Mouse (Mus musculus): ENCODE results near the gene Cyp2d22.
"Not testable (repeated sequence)": the region's sequence is repeated elsewhere in the genome, so short reads cannot be mapped to it uniquely, and the experiment has no call there.

Gene Cyp2d22

DNA sequence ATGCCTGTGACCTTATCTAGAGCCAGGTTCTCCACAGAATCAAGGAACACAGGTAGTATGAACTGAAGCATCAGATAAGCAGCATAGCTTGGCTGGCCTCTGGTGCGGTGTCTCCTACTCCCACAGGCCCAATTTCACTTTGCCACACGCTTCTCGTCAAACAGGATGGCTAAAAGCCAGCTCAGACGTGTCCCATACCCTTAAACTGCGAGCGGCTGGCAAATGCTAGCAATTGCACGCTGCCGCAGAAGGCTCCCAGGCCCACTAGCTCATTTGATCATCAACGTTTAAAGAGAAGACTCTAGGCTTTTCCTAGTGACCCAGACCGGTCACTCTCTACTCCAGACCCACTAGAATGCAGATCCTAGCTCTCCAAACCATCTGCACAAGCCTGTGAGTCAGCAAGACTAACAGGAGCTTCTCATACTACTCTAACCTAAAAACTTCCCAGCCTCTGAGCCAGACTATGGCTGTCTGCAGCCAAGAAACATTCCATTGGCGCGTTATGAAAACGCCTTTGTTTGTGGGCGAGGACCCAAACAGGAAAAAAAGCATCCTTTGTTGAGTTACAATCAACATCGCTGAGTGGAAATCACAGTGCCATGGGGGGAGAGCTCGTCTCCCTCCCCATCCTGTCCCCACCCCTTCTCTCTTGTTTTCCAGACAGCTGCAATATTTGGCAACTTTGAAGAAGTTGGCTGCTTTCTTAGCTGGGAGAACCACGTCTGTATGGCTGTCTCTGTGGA, 3.5 kb downstream of the Cyp2d22 start:
- ATAC-seq (ENCODE audit: low TSS enrichment) = peak; percentile 59

GRCm38 (mm10) chr15:82375855-82376254, 4.2 kb downstream of the Cyp2d22 start:
- ATAC-seq (ENCODE audit: low TSS enrichment) = no peak

DNA sequence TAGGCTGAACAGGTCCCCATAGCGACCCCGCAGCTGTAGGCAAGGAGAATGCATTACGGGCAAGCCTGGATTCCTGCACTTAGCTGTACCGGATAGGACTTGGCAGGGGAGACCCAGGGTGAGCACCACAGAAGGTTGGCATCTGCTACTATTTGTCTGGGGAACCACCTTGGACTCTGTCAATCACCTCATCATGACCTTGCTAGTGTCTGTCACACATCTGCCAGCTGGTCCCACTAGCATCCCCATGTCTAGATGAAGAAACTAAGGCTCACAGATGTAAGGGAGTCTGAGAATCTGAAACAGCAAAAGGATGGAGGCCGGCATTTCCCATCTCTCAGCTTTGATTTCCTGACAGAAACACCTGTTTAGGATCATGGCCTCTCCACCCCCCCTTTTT, 5.6 kb downstream of the Cyp2d22 start:
- no peak for ATAC-seq (ENCODE audit: low TSS enrichment)

DNA sequence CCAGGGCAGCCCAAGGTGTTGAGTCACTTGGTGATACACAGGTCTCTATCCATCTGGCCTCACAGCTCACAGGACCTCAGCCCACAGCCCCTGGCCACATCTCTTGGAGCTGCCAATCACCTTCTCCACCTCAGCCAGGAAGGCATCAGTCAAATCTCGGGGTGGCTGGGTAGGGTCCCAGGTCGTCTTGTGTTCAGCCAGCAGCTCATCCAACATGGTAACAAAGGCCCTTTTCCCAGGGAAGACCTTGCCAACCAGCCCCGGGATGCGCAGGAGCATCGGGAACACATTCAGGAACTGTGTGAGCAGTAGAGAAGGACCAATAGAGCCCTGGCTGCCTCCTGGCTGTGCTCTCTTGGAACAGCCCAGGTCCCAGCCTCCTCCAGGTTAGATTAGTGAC, 7.1 kb downstream of the Cyp2d22 start:
- ATAC-seq (ENCODE audit: low TSS enrichment) = no peak

DNA sequence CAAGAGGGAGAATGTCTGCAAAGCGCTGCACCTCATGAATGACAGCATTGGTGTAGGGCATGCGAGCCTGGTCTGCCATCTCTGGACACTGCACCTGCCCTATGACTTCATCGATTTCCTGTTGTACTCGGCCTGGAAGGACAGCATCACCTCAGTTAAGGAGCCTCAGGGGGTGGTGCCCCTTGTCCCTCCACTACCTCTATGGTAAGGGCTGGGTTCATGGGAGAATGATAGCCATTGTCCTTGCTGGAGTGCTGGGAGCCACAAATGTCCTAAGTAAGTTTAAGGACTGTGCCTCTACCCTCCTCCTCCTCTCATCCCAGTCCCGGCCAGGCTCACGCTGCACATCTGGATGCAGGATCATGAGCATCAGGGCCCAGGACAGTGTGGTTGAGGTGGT, 7.6 kb downstream of the Cyp2d22 start:
- no peak for ATAC-seq (ENCODE audit: low TSS enrichment)

- ATAC-seq (ENCODE audit: low TSS enrichment) = no peak
Observed at GRCm38 (mm10) chr15:82368851-82369250, 11.2 kb downstream of the Cyp2d22 start.

- no peak for ATAC-seq (ENCODE audit: low TSS enrichment)
Observed at GRCm38 (mm10) chr15:82368146-82368545, 11.9 kb downstream of the Cyp2d22 start.

DNA sequence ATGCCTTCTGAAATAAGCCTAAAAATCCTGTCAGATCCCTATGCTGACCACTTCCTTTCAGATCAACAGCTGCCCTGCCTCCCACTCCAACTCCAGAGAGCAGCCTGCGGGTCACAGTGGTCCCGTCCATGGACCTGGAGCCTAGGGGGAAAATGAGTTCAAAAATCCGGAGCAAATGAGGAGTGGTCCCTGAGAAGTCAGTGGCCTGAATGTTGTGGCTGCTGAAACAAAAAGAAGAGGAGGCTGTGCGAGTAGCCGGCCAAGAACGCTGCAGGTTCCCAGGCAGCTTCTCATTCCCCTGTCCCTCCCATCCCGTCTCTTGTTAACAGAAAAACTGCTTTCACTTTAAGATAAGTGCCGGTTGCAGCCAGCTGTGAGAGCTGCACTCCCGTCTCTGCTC, 15.5 kb downstream of the Cyp2d22 start:
- ATAC-seq (ENCODE audit: low TSS enrichment) = not testable (repeated sequence)

DNA sequence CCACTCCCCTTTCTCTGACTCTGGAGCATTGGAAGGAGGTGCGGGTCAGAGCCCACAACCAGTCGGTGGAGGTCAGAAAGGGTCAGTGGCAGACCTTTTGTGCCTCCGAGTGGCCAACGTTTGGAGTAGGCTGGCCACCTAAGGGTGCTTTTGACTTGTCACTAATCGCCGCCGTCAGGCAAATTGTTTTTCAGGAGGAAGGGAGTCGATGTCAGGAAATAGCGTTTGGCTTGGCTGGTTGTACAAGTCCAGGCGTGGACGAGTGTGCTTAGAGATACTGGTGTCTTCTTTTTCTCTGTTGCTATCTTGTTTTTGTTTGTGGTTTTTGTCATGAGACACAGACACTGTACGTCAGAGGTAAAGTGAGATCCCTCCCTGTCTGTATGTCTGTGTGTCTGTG, 16.3 kb downstream of the Cyp2d22 start:
- ATAC-seq (ENCODE audit: low TSS enrichment) = not testable (repeated sequence)

GRCm38 (mm10) chr15:82362234-82362633, 17.8 kb downstream of the Cyp2d22 start:
- no peak for ATAC-seq (ENCODE audit: low TSS enrichment)

DNA sequence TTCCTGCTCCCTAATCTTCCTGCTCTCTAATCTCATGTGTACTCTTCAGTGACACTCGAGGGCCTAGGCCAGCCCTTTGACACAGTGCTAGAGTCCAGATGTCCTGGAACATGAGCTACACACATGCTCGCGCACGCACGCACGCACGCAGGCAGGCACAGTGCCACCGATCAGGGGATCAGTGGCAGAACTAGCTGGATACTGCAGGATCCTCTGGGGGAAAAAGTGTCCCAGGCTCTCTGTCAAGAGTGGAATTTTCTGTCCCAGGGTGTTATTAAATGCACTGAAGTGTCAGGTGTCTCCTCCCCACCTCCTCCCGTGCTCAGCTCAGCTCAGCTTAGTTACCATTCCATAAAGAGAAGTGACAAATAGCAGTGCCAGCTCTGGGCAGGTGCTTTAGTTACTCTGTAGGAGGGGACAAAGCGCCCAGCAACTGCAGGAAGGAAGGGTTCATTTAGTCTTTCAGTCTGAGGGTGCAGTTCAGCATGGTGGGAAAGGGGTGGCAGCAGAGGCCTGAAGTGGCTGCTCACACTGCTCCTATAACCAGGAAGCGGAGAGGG, 18.5 kb downstream of the Cyp2d22 start:
- 0 out of 2 replicates have a peak, but pooled peaks have one; percentile 47 for ATAC-seq (ENCODE audit: low TSS enrichment)

DNA sequence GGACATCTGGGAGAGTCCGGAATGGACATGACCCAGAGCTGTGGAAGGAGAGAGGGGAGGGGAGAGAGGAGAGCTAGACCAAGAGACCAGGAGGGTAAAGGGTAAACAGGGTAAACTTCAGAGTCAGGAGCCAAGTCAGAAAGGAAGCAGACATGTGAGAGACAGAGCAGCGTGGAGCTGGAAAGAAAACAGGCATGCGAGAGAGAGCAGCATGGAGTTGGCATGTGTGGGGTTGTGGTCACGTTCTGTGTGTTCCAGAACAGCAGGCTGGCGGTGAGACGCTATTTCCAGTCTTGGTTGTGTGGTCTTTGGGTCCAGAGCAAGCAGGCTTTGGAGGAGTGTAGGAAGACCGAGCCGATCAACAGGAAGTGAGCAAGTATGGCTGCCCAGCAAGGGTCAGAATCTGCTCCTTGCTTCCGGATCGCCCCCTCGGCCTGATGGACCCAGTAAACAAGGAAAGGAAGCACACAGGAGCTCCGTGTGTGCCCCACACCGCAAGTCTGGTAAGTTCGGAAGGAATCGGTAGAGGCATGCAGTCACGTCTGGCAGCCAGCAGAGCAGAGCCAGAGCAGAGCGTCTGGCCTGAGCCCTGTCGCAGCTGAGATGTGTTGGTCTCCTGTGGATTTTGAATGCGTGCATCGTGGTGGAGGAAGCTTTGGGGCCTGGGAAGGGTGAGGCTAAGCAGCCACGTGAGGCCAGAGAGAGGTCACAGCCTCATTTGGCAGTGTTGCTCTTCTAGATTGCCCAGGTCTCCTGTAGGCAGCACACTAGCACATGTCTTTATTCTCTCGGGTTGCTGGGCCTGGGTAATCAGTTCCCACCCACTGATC, 21.4 kb downstream of the Cyp2d22 start:
- no peak for ATAC-seq (ENCODE audit: low TSS enrichment)

DNA sequence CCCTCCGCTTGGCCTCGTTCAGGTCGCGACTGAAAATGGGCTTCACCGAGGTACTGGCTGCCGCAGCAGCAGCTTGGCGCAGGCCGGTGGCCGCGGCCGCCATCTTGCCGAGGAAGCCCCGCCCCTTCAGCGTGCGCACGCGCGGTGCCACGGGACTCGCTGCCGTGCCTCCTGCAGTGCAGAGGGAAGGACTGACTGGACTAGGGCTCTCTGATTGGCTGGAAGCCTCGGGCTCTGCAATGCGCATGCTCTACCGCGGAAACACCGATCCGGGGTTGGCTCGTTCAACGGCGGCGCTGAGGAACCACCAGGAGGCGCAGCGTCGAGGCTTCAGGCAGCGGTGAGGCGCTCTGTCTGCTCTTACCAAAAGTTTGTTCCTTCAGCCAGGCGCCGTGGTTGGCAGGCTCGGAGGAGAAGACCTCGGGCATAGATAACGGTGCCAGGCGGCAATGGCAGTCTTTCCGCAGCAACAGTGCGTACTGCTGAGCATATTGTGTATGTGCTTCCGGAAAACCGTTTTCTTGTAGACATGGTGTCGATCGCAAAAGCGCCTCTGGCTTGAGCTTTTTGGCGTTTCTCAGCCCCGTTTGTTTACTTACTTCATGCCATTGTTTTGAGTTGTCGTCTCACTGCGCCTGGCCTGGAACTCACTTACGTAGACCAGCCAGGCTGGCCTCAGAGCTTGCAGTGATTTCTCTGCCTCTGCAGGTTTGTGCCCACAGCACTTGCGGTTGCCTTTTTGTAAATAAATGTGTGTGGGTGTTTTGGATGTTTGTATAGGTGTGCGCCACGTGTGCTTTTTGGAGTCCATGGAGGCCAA, 25.7 kb downstream of the Cyp2d22 start, which contains the start of gene Ndufa6:
Gene Ndufa6 (minus strand): TSS at position 197 of the 820 bp plus-strand sequence.
- peak; percentile 99 for ATAC-seq (ENCODE audit: low TSS enrichment)

DNA sequence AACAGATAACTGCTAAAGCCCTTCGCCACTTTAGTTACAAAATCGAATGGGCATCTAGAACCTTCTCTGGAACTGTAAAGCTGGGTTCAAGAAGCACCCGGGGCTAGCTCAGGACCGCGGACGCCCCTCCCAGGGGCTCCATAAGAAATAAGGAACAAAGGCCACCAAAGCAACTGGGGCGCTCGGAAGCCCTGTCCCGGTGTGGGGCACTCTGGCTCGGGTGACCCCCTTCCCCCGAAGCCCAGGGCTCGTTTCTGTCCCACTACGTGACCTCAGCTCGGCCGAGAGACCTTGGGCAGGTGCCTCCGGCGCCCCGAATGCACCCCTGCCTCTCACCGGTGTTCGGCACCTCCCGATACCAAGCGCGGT, 26.3 kb downstream of the Cyp2d22 start:
- ATAC-seq (ENCODE audit: low TSS enrichment) = 0 out of 2 replicates have a peak, but pooled peaks have one; percentile 0

DNA sequence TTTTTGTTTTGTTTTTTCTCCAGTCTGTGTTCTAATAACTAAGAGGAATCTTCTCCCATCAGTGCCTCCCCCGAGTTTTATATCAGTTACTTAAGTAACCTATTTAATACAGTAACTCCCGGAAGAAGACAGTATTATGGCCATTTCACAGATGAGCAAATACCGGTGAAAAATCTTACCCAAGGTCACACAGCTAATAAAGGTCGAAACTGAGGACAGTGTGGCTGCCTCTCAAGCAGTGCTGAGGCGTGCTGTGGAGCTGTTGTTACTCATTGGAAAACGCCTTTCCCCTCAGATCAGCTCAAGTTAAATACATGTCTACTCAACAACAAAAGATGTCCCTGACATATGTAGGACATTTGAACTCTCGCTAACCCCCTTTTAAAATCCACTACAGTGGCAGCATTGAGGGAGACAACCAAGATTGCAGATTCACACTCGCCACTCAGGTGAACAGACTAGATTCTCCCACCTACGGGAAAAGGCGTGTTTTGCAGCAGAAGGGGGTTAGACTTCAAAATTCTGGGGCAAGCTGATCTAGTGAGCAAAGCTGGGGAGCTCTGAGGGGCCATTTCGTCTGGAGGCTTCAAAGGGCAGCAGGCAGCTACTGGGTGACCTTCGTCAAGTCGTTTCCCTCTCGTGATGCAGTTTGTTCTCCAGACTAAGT, 26.8 kb downstream of the Cyp2d22 start:
- ATAC-seq (ENCODE audit: low TSS enrichment) = no peak

DNA sequence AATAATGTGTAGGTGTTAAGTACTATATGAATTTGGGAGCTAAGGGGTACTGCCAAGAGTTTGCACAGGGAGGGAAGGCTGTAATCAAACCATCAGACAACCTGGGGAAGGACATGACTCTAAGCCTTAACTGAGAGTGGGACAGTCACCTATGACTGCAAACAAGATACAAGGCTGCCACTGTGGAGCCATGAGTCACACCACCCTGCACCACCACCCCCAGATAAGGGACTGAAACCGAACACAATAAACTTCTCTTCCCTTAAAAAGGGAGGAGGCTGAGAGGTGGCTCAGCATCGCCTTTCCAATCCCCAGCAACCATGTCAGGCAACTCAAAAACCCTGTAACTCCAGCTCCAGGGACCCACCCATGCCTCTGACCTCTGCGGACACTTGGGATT, 28.6 kb downstream of the Cyp2d22 start:
- no peak for ATAC-seq (ENCODE audit: low TSS enrichment)

DNA sequence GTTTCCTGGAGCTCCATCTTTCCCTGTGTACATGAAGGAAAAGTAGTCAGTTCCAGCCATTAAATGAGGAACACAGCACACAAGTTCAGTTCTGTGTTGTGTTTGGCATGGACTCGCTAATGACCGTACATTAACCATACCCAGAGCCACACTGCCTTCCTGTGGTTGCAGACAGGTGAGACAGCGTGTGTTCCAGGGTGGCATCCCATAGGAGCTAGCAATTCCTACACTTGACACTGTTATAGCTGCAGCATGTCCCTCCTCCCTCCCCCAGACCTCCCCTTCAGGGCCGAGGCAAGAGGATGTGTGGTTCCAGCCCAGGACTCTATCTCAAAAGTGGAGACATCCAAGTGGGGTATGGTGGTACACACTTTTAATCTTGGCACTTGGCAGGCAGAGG, 29.7 kb downstream of the Cyp2d22 start:
- ATAC-seq (ENCODE audit: low TSS enrichment) = no peak

GRCm38 (mm10) chr15:82348999-82349341, 31.1 kb downstream of the Cyp2d22 start:
- ATAC-seq (ENCODE audit: low TSS enrichment) = no peak

GRCm38 (mm10) chr15:82348258-82348998, 31.6 kb downstream of the Cyp2d22 start:
- ATAC-seq (ENCODE audit: low TSS enrichment) = no peak

- ATAC-seq (ENCODE audit: low TSS enrichment) = no peak
Observed at GRCm38 (mm10) chr15:82347852-82348251, 32.2 kb downstream of the Cyp2d22 start.

DNA sequence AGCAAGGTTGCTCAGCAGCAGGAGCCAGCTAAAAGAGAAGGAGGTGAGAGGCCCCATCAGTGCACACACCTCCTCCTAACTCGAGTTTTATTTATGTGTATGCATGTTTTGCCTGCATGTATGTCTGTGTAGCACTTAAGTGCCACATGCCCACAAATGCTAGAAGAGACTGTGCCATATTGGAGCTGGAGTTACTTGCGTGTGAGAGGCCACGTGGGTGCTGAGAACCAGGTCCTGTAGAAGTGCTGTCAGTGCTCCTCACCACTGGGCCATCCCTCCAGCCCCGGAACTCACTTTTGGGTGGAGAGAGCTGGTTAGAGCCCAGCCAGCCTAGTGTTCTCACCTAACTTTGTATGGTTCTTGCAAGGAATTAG, 32.8 kb downstream of the Cyp2d22 start:
- no peak for ATAC-seq (ENCODE audit: low TSS enrichment)

Data from frontal cortex, adult (tissue).